Mouse (Mus musculus) cerebellum, adult 18-20 months (tissue): ENCODE data around the gene Foxp1.

ENCODE experiments used
- DNase-seq, 2 experiments: peaks; one replicate each; pipeline ENCODE4 v3.0.0; 2021

The Foxp1 gene

GRCm38 (mm10) chr6:99436371-99436770 is 86.2 kb downstream of the Foxp1 start:
- DNase-seq: no peak

- DNase-seq: no peak
Observed at GRCm38 (mm10) chr6:99435140-99435539, 87.4 kb downstream of the Foxp1 start.

- DNase-seq: no peak
Observed at GRCm38 (mm10) chr6:99433006-99433405, 89.5 kb downstream of the Foxp1 start.

- DNase-seq: no peak
Observed at GRCm38 (mm10) chr6:99431941-99432340, 90.6 kb downstream of the Foxp1 start.

- DNase-seq: no peak
Observed at GRCm38 (mm10) chr6:99430560-99430959, 92.0 kb downstream of the Foxp1 start.

- no peak for DNase-seq
Observed at GRCm38 (mm10) chr6:99429378-99430131, 93.0 kb downstream of the Foxp1 start.

GRCm38 (mm10) chr6:99428961-99429360 is 93.6 kb downstream of the Foxp1 start:
- no peak for DNase-seq

GRCm38 (mm10) chr6:99427301-99427700 is 95.2 kb downstream of the Foxp1 start:
- DNase-seq: no peak

GRCm38 (mm10) chr6:99425044-99425443 is 97.5 kb downstream of the Foxp1 start:
- no peak for DNase-seq

- no peak for DNase-seq
Observed at GRCm38 (mm10) chr6:99420666-99421065, 101.9 kb downstream of the Foxp1 start.

- DNase-seq: no peak
Observed at GRCm38 (mm10) chr6:99412598-99412997, 109.9 kb downstream of the Foxp1 start.

- DNase-seq: no peak
Observed at GRCm38 (mm10) chr6:99409602-99410001, 112.9 kb downstream of the Foxp1 start.

GRCm38 (mm10) chr6:99408880-99409279 is 113.6 kb downstream of the Foxp1 start:
- no peak for DNase-seq

- no peak for DNase-seq
Observed at GRCm38 (mm10) chr6:99403755-99404390, 118.6 kb downstream of the Foxp1 start.

- no peak for DNase-seq
Observed at GRCm38 (mm10) chr6:99402941-99403340, 119.6 kb downstream of the Foxp1 start.

- no peak for DNase-seq
Observed at GRCm38 (mm10) chr6:99402370-99402769, 120.2 kb downstream of the Foxp1 start.

- no peak for DNase-seq
Observed at GRCm38 (mm10) chr6:99401801-99402200, 120.7 kb downstream of the Foxp1 start.

- no peak for DNase-seq
Observed at GRCm38 (mm10) chr6:99401211-99401610, 121.3 kb downstream of the Foxp1 start.

- DNase-seq: no peak
Observed at GRCm38 (mm10) chr6:99395745-99396144, 126.8 kb downstream of the Foxp1 start.

GRCm38 (mm10) chr6:99394801-99395200 is 127.7 kb downstream of the Foxp1 start:
- DNase-seq: no peak

GRCm38 (mm10) chr6:99392484-99392883 is 130.0 kb downstream of the Foxp1 start:
- DNase-seq: no peak

GRCm38 (mm10) chr6:99388741-99389675 is 133.5 kb downstream of the Foxp1 start:
- no peak for DNase-seq

GRCm38 (mm10) chr6:99388023-99388422 is 134.5 kb downstream of the Foxp1 start:
- no peak for DNase-seq
